Mouse (Mus musculus) right cerebral cortex, adult 18-20 months (tissue): ENCODE results near the gene Tacr2.

Experiments used
- DNase-seq: peaks from one replicate; pipeline ENCODE4 v3.0.0; 2022; ENCODE audit warnings: mixed read lengths

Gene Tacr2

GRCm38 (mm10) chr10:62306483-62306882 is 54.2 kb downstream of the Tacr2 start:
- no peak for DNase-seq

GRCm38 (mm10) chr10:62308896-62309491 is 56.8 kb downstream of the Tacr2 start:
- no peak for DNase-seq

- DNase-seq = no peak
Observed at GRCm38 (mm10) chr10:62309593-62309992, 57.4 kb downstream of the Tacr2 start.

GRCm38 (mm10) chr10:62310259-62311039 is 58.2 kb downstream of the Tacr2 start:
- no peak for DNase-seq

GRCm38 (mm10) chr10:62311464-62311863 is 59.2 kb downstream of the Tacr2 start:
- DNase-seq = no peak

- DNase-seq = no peak
Observed at GRCm38 (mm10) chr10:62313140-62313539, 60.9 kb downstream of the Tacr2 start.

GRCm38 (mm10) chr10:62313885-62314424 is 61.7 kb downstream of the Tacr2 start:
- DNase-seq = no peak
